Mouse (Mus musculus): ENCODE measurements at regions not wholly inside any gene's neighbourhood (a gene's known extent, or its start where the extent isn't known, plus 50 kb on each side); places are given as distances from the start of the nearest gene placed in this dataset.
A peak's percentile ranks its signal among the peaks of the same experiment; 100 is the strongest.

GRCm38 (mm10) chr14:105417458-105417960, 159.1 kb downstream of the Ndfip2 start:
- DNase-seq (ENCODE audit: low spot score): no peak

DNA sequence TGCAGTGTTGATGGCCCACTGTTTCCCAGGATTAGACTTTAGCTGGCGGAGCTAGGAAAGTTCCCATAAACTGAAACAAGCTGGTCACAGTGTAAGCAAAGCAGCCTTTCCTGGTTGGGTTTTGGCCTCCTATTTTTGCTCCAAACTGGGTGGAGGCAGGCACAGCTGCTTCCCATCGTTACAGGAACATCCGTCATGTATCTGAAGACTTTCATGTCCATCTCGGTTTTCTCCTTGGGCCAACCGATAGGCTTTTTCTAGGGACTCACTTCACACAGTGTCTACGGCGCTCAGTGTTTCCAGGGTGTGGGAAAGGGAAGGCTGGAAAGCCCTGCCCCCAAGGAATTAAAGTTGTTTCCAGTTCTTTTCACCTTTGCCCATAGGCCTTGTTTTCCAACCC, 158.6 kb downstream of the Ndfip2 start:
- DNase-seq (ENCODE audit: low spot score): no peak

GRCm38 (mm10) chr14:105404662-105405061, 146.3 kb downstream of the Ndfip2 start:
- no peak for DNase-seq (ENCODE audit: low spot score)

DNA sequence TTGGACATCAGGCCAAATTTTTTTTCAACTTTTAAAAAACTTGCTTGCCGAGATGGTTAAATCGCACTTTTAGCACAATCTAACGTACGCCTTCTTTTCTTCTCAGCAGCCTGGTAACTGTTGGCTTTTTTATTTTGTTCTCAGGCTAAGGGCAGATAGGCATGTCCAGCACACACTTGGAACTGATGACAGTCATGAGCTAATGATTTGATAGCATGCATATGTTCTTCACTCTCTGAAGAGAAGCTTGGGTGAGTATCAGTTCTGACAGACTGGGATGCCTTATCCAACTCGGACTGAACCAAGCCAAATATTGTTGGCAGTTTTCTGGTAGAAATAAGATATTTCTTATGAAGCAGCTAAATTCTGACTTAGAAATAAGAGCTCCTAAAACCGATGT, 145.9 kb downstream of the Ndfip2 start:
- DNase-seq (ENCODE audit: low spot score): no peak

DNA sequence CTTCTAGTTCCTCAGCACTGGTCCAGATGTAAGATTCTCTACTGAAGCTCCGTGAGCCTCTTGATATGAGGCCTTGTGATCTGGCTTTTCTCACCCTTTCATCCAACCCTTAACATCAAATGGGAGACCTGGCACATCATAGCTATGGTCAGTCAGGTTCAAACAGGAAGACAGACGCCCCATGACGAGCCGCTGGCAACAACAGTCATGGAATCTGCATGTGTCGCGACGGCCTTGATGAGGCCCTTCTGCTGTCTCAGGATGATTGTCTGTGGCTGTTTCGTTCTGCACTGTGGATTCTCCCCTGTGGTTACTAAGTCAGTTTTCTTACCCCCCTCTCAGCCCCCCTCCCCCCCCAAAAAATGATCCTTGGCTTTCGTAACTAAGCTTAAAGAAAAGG, 144.9 kb downstream of the Ndfip2 start:
- no peak for DNase-seq (ENCODE audit: low spot score)

DNA sequence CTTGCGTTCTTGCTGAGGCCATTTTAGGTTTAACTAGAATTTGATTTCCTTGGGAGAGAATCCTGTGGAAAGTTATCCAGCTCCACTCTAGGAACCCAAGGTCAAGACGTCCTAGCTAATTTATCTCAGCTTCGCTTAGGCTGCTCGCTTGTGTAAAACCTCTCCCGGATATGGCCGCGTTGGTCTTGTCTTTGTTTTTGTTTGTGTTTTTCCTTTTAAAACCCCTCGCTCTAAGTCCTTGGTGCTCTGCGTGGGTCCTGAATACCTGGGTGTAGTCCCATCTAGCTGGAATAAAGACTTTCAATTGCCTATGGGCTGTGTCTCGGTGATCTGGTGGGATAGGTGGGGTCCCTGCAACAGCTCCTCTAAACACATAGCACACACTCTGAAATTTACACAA, 144.2 kb downstream of the Ndfip2 start:
- DNase-seq (ENCODE audit: low spot score): no peak

DNA sequence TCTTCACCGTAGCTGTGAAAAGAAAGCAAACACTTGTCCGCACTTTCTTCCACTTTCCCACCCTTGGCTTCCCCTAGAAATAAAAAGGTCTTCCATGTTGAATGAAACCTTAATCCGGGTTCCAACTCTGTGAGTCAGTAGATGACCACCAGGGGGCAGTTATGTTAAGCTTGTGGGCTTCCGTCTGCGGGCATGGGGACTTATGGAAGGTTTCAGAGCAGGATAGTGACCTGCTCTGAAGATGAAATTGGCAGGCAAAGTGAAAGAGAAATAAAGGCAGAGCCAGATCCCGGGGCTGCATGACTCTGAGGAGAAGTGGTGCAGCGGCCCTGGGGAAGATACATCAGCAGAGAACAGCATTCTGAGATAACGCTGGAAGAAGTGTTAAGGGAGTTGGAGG, 139.1 kb downstream of the Ndfip2 start:
- peak; percentile 57 for DNase-seq (ENCODE audit: low spot score)

DNA sequence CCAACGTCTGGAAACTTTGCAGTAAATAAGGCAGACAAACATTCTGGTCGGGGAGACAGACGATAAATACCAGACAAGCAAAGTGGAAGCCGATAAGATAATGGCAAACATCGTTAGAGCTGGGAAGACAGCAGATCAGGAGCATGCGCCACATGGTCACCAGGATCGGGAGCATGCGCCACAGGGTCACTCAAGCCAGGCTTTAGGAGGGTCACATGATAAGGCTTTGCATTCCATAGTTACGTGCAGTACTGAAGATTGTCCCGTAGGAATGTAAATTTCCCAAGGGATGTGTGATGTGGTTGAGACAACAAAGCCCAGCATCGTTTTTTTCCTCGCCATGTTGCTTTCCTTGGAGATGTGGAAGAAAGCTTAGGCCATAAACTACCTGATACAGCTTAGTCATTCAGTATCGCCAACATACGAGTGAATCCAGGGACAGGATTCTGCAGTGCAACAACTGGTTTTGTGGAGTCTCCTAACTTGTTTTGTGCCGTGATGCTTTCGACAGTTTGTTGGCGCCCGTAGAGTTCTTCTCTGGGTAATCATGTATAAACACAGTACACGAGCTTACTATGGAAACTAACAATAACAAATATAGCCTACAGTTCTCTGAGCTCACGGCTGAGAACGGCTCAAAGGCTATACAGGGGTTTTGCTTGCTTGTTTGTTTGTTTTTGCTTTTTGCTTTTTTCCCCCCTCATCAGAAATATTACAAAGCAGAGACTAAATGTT, 133.9 kb downstream of the Ndfip2 start:
- DNase-seq (ENCODE audit: low spot score): no peak

- DNase-seq (ENCODE audit: low spot score): no peak
Observed at GRCm38 (mm10) chr14:105391430-105391829, 133.1 kb downstream of the Ndfip2 start.

DNA sequence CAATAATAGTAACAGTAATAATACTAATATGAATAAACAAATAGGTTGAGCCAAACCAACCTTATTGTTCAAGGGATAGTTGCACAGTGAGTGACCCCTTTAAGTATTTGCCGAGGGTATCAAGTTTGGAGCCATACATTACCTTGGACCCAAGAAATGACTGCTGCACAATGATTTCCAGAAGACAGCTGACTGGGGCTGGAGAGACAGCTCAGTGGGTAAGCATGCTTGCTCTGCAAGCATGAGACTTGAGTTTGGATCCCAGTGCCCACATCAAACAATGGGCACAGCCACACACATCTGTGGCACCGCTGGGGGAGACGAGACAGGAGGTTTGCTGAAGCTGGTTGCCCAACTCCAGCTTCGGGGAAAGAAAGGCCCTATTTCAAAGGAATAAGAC, 126.7 kb downstream of the Ndfip2 start:
- no peak for DNase-seq (ENCODE audit: low spot score)

GRCm38 (mm10) chr14:105383382-105383781, 125.0 kb downstream of the Ndfip2 start:
- no peak for DNase-seq (ENCODE audit: low spot score)

- no peak for DNase-seq (ENCODE audit: low spot score)
Observed at GRCm38 (mm10) chr14:105380101-105380500, 121.7 kb downstream of the Ndfip2 start.

DNA sequence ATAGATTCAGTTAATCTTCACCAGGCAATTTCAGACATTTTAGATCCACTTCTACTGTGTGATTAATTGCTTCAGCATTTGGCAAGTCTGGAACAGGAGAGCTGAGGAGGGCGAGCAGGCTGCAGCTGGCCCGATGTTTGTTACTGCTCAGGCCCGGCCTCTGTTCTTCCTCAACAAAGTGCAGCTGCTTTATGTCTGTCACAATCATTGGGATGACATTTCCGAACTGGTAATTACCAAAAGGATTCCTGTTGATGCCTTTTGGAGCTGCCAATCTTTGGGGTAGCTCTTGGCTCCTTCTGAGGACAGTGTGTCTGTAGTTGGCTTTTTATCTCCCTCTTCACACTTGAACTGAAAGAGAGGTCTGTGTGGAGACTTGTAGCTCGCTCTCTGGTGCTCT, 119.4 kb downstream of the Ndfip2 start:
- DNase-seq (ENCODE audit: low spot score): no peak

- no peak for DNase-seq (ENCODE audit: low spot score)
Observed at GRCm38 (mm10) chr14:105377035-105377621, 118.8 kb downstream of the Ndfip2 start.

DNA sequence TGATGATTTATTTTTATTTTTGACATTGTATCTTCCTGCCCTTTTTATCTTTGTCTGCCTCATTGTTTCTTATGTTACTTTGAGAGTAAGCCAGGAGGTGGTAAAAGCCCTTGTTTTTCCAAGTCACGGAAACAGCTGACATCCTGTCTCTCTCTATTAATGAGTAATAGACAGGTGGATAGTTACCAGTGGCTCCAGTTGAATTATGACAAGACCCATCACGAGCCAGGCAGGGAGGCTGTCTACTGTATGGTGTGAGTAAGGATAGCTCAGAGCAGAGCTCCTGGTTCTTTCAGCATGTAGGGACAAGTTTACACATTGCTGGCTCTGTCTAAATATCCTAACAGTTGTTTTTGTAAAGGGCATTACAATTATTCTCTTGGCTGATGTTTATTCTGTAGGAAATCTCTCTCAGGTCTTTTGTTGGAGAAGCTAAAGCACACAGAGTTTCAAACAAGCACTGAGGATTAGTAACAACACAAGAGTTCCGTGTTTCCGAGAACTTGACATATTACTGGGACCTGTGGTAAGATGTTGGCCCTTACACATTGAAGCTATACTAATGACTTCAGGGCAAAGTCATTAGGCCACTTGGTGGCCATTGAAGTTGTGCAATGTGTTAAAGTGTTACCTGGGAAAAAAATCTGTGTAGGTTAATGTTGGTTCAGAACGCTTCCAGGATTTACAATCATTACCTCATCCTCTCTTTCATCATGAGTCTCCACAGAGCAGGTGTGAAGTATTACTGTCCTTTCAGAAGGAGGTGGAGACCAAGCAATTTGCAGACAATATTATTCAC, 111.5 kb downstream of the Ndfip2 start:
- DNase-seq (ENCODE audit: low spot score): no peak

DNA sequence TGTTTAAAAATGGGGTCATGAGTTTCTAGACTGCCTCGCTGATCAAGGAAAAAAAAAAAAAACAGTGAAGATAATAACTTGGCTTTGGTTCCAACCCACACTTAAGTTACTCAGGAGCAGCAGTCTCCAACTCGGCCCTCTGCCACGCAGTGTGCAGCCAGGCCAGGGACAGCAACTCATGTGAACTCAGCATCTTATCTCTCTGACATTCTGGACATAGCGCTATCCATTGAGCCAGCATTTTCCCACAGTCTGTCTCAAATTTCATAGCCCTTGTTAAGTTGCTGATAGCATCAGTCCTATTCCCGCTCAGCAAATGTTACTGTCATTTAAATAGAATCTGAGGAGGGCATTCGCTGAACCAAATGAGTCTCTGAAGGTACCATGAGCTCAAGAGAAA, 102.2 kb downstream of the Ndfip2 start:
- DNase-seq (ENCODE audit: low spot score): peak; percentile 34

DNA sequence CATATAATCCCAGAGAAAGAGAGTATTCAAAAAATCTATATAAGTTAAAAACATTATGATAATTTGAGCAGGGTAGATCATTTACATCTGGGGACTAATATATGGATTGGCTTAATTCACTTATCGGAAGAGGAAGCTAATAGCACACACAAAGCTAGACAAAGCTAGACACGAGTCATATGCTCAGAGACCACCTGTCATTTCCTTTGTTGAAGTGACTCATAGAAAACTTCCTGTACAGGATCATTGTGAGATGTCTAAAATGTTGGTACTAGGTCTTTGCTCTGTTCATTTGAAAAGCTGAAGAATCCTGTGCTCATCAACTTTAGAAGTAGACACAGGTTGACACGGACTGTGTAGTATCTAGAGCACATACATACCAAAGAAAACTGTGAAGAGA, 101.5 kb downstream of the Ndfip2 start:
- DNase-seq (ENCODE audit: low spot score): no peak

Measured in urinary bladder, postnatal 25 days (tissue).